Mouse (Mus musculus): ENCODE results near the gene Igsf21. TPM values are rescaled to one million over a fixed set of nuclear protein-coding genes. Genes with fewer than 3 reads are reported as not detected.

Gene Igsf21
- polyA plus RNA-seq, 1 experiment from 2014 or later, result 0.19 TPM

DNA sequence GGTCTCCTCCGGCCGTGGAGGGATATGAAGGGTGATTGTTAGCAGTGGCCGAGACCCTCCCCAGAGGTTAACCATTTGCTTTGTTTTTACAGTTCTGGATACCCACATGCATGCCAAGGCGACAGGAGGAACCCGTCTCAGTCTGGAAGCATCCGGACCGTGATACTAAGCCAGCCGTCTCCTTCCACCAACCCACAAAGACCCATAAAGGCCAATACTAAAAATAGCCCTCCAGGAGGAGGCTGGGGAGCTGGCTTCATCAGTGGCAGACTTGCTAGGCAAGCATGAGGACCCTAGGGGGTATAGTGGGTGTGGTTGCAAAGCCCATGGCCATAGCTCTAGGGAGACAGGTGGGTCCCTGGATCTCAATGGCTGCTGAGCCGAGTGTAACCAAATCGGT, 41.8 kb downstream of the Igsf21 start:
- H3K36me3 ChIP-seq (ENCODE audit: control insufficient read depth, insufficient read depth, low read length), result no peaks in the 10 kb centered on the region
- no peaks in the 10 kb centered on the region for H3K9me3 ChIP-seq (ENCODE audit: control insufficient read depth, low read length)
- no peak overlapping the region for H3K27ac ChIP-seq (replicated peaks in 1 of 2; ENCODE audit: control insufficient read depth in 1 of 2, insufficient read depth in 1 of 2, low read depth in 2 of 2, low read length in 2 of 2)
- 65% methylated on average over 10 of the region's 10 CpGs for WGBS
- H3K9ac ChIP-seq (ENCODE audit: low read length), result no peak overlapping the region
- ATAC-seq (ENCODE audit: insufficient number of reproducible peaks, insufficient read depth, low FRiP score, low read depth), result no peak
- no peak overlapping the region for H3K4me2 ChIP-seq (ENCODE audit: low read length)
- H3K4me3 ChIP-seq (ENCODE audit: control insufficient read depth in 1 of 2, insufficient read depth in 1 of 2, low read depth in 1 of 2, low read length in 2 of 2), result no peak overlapping the region
- no peaks in the 10 kb centered on the region for H3K27me3 ChIP-seq (ENCODE audit: control insufficient read depth, insufficient read depth, low read length)
- peaks cover 6 to 10% of the 10 kb centered on the region in 2 experiments; a peak in 2 of 4 replicates for H3K4me1 ChIP-seq (ENCODE audit: control insufficient read depth in 2 of 2, insufficient read depth in 2 of 2, low read length in 2 of 2)

DNA sequence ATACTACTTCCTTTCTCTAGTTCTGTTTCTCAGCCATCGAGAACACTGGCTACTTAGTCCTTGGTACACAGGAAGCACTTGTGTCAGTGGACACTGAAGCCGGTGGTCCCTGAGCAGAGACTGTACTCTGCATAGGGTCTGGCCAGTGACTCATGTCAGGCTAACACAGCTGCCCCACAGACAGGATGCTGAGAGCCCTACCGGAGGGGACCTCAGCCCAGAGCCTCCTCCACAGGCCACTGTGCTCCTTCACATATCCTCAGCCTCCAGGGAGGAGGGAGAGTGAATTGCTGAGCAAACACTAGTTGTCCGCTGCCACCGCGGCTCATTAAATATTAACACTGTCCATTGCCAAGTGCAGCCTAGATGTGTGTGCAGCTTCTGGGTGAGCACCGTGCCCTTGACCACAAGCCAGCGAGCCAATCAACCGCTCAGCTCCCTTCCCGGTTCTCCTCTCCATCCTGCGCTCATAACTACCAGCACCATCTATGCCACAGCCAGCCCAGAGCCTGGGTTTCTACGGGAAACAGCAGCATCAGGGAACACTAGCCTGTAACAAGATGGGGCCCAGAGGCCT, 42.8 kb downstream of the Igsf21 start:
- WGBS, result 86% methylated on average over 12 of the region's 12 CpGs
- H3K4me2 ChIP-seq (ENCODE audit: low read length), result no peak overlapping the region
- H3K9me3 ChIP-seq (ENCODE audit: control insufficient read depth, low read length), result no peaks in the 10 kb centered on the region
- H3K27me3 ChIP-seq (ENCODE audit: control insufficient read depth, insufficient read depth, low read length), result no peaks in the 10 kb centered on the region
- no peak overlapping the region for H3K4me3 ChIP-seq (ENCODE audit: control insufficient read depth in 1 of 2, insufficient read depth in 1 of 2, low read depth in 1 of 2, low read length in 2 of 2)
- H3K36me3 ChIP-seq (ENCODE audit: control insufficient read depth, insufficient read depth, low read length), result no peaks in the 10 kb centered on the region
- peaks cover 6 to 10% of the 10 kb centered on the region in 2 experiments; a peak in 2 of 4 replicates for H3K4me1 ChIP-seq (ENCODE audit: control insufficient read depth in 2 of 2, insufficient read depth in 2 of 2, low read length in 2 of 2)
- ATAC-seq (ENCODE audit: insufficient number of reproducible peaks, insufficient read depth, low FRiP score, low read depth), result no peak
- H3K9ac ChIP-seq (ENCODE audit: low read length), result no peak overlapping the region
- no peak overlapping the region for H3K27ac ChIP-seq (replicated peaks in 1 of 2; ENCODE audit: control insufficient read depth in 1 of 2, insufficient read depth in 1 of 2, low read depth in 2 of 2, low read length in 2 of 2)

DNA sequence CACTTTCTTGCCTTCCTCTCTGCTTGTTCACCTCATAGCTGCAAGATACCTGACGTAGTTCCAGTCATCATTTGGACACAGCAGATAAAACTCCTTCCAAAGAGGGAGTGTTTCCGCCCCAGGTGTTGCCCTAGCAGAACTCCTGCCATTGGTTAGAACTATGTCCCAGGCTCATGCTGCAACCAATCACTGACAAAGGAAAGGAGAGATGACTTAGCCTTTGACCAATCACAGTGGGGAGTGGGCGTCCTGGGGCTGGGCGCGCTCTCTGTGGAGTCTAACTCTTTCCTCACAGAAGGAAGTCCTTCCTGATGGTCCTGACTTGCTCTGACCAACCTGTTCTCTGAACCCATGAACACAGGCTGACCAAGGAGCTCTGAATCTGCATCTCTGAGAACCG, 44.4 kb downstream of the Igsf21 start:
- H3K9ac ChIP-seq (ENCODE audit: low read length), result no peak overlapping the region
- no peak overlapping the region for H3K4me3 ChIP-seq (ENCODE audit: control insufficient read depth in 1 of 2, insufficient read depth in 1 of 2, low read depth in 1 of 2, low read length in 2 of 2)
- H3K36me3 ChIP-seq (ENCODE audit: control insufficient read depth, insufficient read depth, low read length), result no peaks in the 10 kb centered on the region
- H3K9me3 ChIP-seq (ENCODE audit: control insufficient read depth, low read length), result no peaks in the 10 kb centered on the region
- no peaks in the 10 kb centered on the region for H3K27me3 ChIP-seq (ENCODE audit: control insufficient read depth, insufficient read depth, low read length)
- ATAC-seq (ENCODE audit: insufficient number of reproducible peaks, insufficient read depth, low FRiP score, low read depth), result no peak
- H3K27ac ChIP-seq (replicated peaks in 1 of 2; ENCODE audit: control insufficient read depth in 1 of 2, insufficient read depth in 1 of 2, low read depth in 2 of 2, low read length in 2 of 2), result no peak overlapping the region
- 33% methylated on average over 6 of the region's 6 CpGs for WGBS
- H3K4me2 ChIP-seq (ENCODE audit: low read length), result no peak overlapping the region
- H3K4me1 ChIP-seq (ENCODE audit: control insufficient read depth in 2 of 2, insufficient read depth in 2 of 2, low read length in 2 of 2), result peaks cover 6 to 10% of the 10 kb centered on the region in 2 experiments; a peak in 2 of 4 replicates

DNA sequence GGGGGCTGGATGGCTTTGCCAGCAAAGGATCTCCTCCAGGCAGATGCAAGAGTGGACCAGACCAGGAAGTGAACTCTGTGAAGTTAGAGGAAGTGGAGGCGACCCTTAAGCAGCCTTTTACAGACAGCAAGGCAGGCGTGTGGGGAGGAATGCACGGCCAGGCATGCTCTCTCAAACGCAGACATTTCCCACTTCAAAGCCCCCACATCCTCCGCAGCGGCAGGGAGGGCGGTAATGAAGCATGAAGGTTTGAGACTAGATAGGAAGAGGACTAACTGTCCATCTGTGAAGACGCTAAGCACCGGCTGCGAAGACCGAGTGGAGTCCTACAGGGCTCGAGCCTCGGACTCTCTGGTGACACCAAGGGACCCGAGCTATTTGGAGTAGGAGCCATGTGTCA, 46.3 kb downstream of the Igsf21 start:
- Histone ChIP-seq H3K9ac (ENCODE audit: low read length) (no peak overlapping the region), H3K27me3 (ENCODE audit: control insufficient read depth, insufficient read depth, low read length) (peaks cover 6% of the 10 kb centered on the region; the same call in 1 of the 2 replicates), H3K4me2 (ENCODE audit: low read length) (no peak overlapping the region), H3K36me3 (ENCODE audit: control insufficient read depth, insufficient read depth, low read length) (no peaks in the 10 kb centered on the region), H3K4me3 (ENCODE audit: control insufficient read depth in 1 of 2, insufficient read depth in 1 of 2, low read depth in 1 of 2, low read length in 2 of 2) (no peak overlapping the region), H3K9me3 (ENCODE audit: control insufficient read depth, low read length) (no peaks in the 10 kb centered on the region), H3K27ac (replicated peaks in 1 of 2; ENCODE audit: control insufficient read depth in 1 of 2, insufficient read depth in 1 of 2, low read depth in 2 of 2, low read length in 2 of 2) (no peak overlapping the region), H3K4me1 (ENCODE audit: control insufficient read depth in 2 of 2, insufficient read depth in 2 of 2, low read length in 2 of 2) (no peaks in the 10 kb centered on the region; a peak in 1 of 4 replicates)
- 57% methylated on average over 14 of the region's 14 CpGs for WGBS
- no peak for ATAC-seq (ENCODE audit: insufficient number of reproducible peaks, insufficient read depth, low FRiP score, low read depth)

DNA sequence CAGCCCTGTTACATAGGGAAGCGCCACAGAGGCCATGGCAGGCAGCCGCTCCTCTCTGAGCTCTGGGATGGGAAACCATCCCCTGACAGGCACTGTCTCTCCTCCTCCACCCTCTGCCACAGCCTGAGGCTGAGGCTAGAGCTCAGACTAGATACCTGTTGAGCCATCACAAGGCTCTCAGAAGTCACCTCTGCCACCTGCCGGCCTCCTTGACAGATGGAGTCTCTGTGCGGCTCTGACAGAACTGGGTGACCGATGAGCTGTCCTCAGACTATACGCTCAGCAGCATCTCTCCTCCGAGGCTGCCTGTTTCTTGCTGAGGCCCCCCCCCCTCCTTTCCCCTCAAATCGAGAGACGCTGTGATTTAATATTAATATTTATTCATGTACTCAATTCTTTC, 49.9 kb downstream of the Igsf21 start:
- no peak overlapping the region for H3K27ac ChIP-seq (replicated peaks in 1 of 2; ENCODE audit: control insufficient read depth in 1 of 2, insufficient read depth in 1 of 2, low read depth in 2 of 2, low read length in 2 of 2)
- 66% methylated on average over 9 of the region's 9 CpGs for WGBS
- H3K4me3 ChIP-seq (ENCODE audit: control insufficient read depth in 1 of 2, insufficient read depth in 1 of 2, low read depth in 1 of 2, low read length in 2 of 2), result no peak overlapping the region
- no peaks in the 10 kb centered on the region for H3K36me3 ChIP-seq (ENCODE audit: control insufficient read depth, insufficient read depth, low read length)
- H3K4me1 ChIP-seq (ENCODE audit: control insufficient read depth in 2 of 2, insufficient read depth in 2 of 2, low read length in 2 of 2), result no peaks in the 10 kb centered on the region
- no peak overlapping the region for H3K4me2 ChIP-seq (ENCODE audit: low read length)
- H3K9me3 ChIP-seq (ENCODE audit: control insufficient read depth, low read length), result no peaks in the 10 kb centered on the region
- peaks cover 6% of the 10 kb centered on the region; the same call in 1 of the 2 replicates for H3K27me3 ChIP-seq (ENCODE audit: control insufficient read depth, insufficient read depth, low read length)
- H3K9ac ChIP-seq (ENCODE audit: low read length), result no peak overlapping the region
- no peak for ATAC-seq (ENCODE audit: insufficient number of reproducible peaks, insufficient read depth, low FRiP score, low read depth)

DNA sequence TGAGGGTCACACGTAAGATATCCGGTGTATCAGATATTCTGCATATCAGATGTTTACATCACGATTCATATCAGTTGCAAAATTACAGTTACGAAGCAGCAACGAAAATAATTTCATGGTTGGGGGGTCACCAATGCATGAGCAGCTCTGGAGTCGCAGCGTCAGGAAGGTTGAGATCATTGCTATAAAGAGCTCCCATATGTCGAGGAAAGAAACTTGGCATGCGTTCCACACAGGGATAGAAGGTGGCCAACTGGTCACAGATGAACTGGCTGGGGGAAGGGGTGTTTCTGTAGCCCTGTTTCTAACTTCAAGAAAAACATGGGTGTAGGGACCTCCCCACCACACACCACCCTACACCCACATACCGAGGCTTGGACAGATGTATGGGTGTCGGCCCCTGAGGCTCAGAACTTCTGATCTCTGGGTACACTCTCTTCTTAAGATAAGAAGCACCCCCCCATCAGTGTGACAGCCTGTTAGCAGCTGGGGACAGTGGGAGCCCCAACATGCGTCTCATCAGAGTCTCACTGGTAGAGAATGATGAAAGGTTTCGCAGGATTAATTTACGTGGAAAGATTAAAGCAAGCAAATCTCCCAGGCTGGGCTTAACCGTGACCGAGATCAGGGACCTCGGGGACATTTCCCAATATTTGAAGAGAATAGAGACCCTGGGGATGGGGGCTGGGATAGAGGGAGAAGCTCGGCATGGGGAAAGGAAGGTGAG, 54.1 kb downstream of the Igsf21 start:
- no peak overlapping the region for H3K9ac ChIP-seq (ENCODE audit: low read length)
- H3K27me3 ChIP-seq (ENCODE audit: control insufficient read depth, insufficient read depth, low read length), result peaks cover 6% of the 10 kb centered on the region; the same call in 1 of the 2 replicates
- no peaks in the 10 kb centered on the region for H3K9me3 ChIP-seq (ENCODE audit: control insufficient read depth, low read length)
- H3K36me3 ChIP-seq (ENCODE audit: control insufficient read depth, insufficient read depth, low read length), result no peaks in the 10 kb centered on the region
- peaks cover 0 to 3% of the 10 kb centered on the region in 2 experiments; a peak in 1 of 4 replicates for H3K4me1 ChIP-seq (ENCODE audit: control insufficient read depth in 2 of 2, insufficient read depth in 2 of 2, low read length in 2 of 2)
- no peak overlapping the region for H3K4me2 ChIP-seq (ENCODE audit: low read length)
- H3K27ac ChIP-seq (replicated peaks in 1 of 2; ENCODE audit: control insufficient read depth in 1 of 2, insufficient read depth in 1 of 2, low read depth in 2 of 2, low read length in 2 of 2), result no peak overlapping the region
- WGBS, result 76% methylated on average over 18 of the region's 18 CpGs
- no peak for ATAC-seq (ENCODE audit: insufficient number of reproducible peaks, insufficient read depth, low FRiP score, low read depth)
- no peak overlapping the region for H3K4me3 ChIP-seq (ENCODE audit: control insufficient read depth in 1 of 2, insufficient read depth in 1 of 2, low read depth in 1 of 2, low read length in 2 of 2)

DNA sequence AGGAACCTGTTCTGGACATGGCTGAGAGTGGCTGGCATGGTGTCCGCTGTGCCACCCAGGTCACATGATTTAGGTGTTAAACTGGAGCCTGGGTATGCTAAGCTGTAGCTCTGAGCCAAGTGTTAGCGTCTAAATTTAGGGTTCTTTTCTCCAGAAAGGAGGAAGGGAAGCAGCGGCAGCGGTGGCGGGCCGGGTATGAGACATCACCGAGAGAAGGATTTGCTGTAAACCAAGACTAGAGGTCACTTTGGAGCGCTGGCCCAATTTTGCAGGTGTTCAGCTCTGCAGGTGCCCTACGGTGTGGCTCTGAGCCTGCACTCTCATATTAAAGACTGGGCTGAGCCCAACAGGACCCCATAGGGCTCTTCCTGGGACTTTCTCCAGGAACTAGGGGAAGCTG, 57.0 kb downstream of the Igsf21 start:
- no peak for ATAC-seq (ENCODE audit: insufficient number of reproducible peaks, insufficient read depth, low FRiP score, low read depth)
- no peaks in the 10 kb centered on the region for H3K27me3 ChIP-seq (ENCODE audit: control insufficient read depth, insufficient read depth, low read length)
- no peaks in the 10 kb centered on the region for H3K9me3 ChIP-seq (ENCODE audit: control insufficient read depth, low read length)
- H3K4me3 ChIP-seq (ENCODE audit: control insufficient read depth in 1 of 2, insufficient read depth in 1 of 2, low read depth in 1 of 2, low read length in 2 of 2), result no peak overlapping the region
- H3K9ac ChIP-seq (ENCODE audit: low read length), result no peak overlapping the region
- H3K27ac ChIP-seq (replicated peaks in 1 of 2; ENCODE audit: control insufficient read depth in 1 of 2, insufficient read depth in 1 of 2, low read depth in 2 of 2, low read length in 2 of 2), result no peak overlapping the region
- no peak overlapping the region for H3K4me2 ChIP-seq (ENCODE audit: low read length)
- H3K4me1 ChIP-seq (ENCODE audit: control insufficient read depth in 2 of 2, insufficient read depth in 2 of 2, low read length in 2 of 2), result peaks cover 0 to 3% of the 10 kb centered on the region in 2 experiments; a peak in 1 of 4 replicates
- 80% methylated on average over 9 of the region's 9 CpGs for WGBS
- H3K36me3 ChIP-seq (ENCODE audit: control insufficient read depth, insufficient read depth, low read length), result no peaks in the 10 kb centered on the region

All from heart, embryonic 14.5 days (tissue).